Mouse (Mus musculus) cerebellum, adult 2 months (tissue): ENCODE results near the gene Mast4.

Experiments used
- CTCF ChIP-seq: fragments of 200-500 bp; IDR thresholded peaks from 2 replicates; pipeline ENCODE4 v1.5.1; 2011; ENCODE audit warnings: low read depth, mild to moderate bottlenecking, control low read depth, low read length, moderate library complexity, borderline replicate concordance; ENCODE audit not compliant: insufficient read depth
- POLR2A ChIP-seq: fragments of 200-500 bp; IDR thresholded peaks from 2 replicates; pipeline ENCODE4 v1.6.1; 2011; ENCODE audit warnings: low read length, control low read depth, borderline replicate concordance; ENCODE audit not compliant: insufficient read depth

DNA sequence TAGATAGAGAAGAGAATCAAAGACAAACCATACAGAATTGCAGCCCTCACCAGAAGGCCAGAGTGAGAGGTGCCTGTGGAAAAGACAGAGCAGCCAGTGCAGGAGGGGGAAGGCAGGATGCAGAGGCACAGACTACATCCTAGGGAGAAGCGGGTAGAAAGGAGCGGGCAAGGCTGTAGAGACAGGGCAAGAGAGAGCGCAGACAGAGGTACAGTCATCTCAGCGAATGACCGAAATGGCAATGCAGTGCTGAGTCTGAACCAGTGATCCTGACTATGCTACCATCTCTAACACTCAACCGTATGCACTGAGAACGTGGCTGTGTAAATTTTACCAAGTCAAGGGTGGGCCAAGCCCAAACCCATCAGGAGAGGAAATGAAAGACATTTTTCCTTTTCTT is 102.1 kb downstream of the Mast4 start:
- no peak for TF ChIP-seq CTCF
- TF ChIP-seq POLR2A = no peak
